Mouse (Mus musculus) hindbrain, embryonic 11.5 days (tissue): ENCODE measurements at regions not wholly inside any gene's neighbourhood (a gene's known extent, or its start where the extent isn't known, plus 50 kb on each side); places are given as distances from the start of the nearest gene placed in this dataset.

Experiments
- ATAC-seq: fragments of 200-750 bp; cut with Nextera tagmentation; 2 replicates; pipeline ENCODE4 v1.8.0; 2017; ENCODE audit warnings: mild to moderate bottlenecking, moderate TSS enrichment, moderate library complexity; ENCODE audit not compliant: low FRiP score
- DNase-seq: peaks from one replicate; pipeline ENCODE4 v3.0.0-alpha.2; 2015; ENCODE audit warnings: low spot score
- H3K27ac ChIP-seq: fragments of 300-500 bp; sonication (generic); 2 replicates; pipeline ENCODE4 v1.5.1; 2014; ENCODE audit warnings: mild to moderate bottlenecking, low read depth, low read length
- H3K27me3 ChIP-seq: fragments of 300-500 bp; sonication (generic); 2 replicates; pipeline ENCODE4 v1.6.1; 2014; ENCODE audit warnings: mild to moderate bottlenecking, low read length, moderate library complexity, mixed read lengths; ENCODE audit not compliant: control insufficient read depth, insufficient read depth
- H3K36me3 ChIP-seq: fragments of 300-500 bp; sonication (generic); 2 replicates; pipeline ENCODE4 v1.6.1; 2014; ENCODE audit warnings: mild to moderate bottlenecking, low read length, moderate library complexity, mixed read lengths; ENCODE audit not compliant: control insufficient read depth, insufficient read depth
- H3K4me1 ChIP-seq: fragments of 300-500 bp; sonication (generic); replicated peaks from 2 replicates; pipeline ENCODE4 v1.6.1; 2014; ENCODE audit warnings: low read length, mixed read lengths; ENCODE audit not compliant: control insufficient read depth, insufficient read depth
- H3K4me2 ChIP-seq: fragments of 300-500 bp; sonication (generic); replicated peaks from 2 replicates; pipeline ENCODE4 v1.6.1; 2014; ENCODE audit warnings: mild to moderate bottlenecking, low read depth, low read length
- H3K4me3 ChIP-seq: fragments of 300-500 bp; sonication (generic); 2 replicates; pipeline ENCODE4 v1.5.1; 2014; ENCODE audit warnings: low read depth, low read length
- H3K9ac ChIP-seq: fragments of 300-500 bp; sonication (generic); 2 replicates; pipeline ENCODE4 v1.6.1; 2014; ENCODE audit warnings: low read depth, low read length
- H3K9me3 ChIP-seq: fragments of 300-500 bp; sonication (generic); 2 replicates; pipeline ENCODE4 v1.6.1; 2016; ENCODE audit warnings: low read length; ENCODE audit not compliant: control insufficient read depth
- WGBS: fragments of 180-500 bp; shearing (Covaris S2); extraction: QIAGEN DNeasy Blood & Tissue Kit; methylation state at CpG from one replicate; pipeline ENCODE4 v1.1.7; 2014; 5-methylcytosine and 5-hydroxymethylcytosine counted together

DNA sequence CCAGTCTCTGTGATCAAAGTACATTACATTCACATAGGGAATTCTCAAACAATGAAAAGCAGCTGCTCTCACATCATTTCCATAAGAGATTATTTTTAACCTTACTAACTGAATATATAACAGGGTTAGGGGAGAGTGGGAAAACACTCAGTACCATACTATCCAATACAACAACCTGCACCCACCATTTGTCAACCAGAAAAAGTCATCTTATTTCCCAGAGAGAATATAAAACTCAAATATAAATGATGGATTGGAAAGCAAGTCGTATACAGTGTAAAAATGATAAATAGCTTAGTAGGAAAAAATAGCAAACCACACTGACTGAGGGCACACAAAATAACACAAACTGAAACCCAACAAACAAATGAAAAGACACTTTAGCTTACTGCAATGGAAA is 169.4 kb upstream of the Adamts3 start:
- no peaks in the 10 kb centered on the region for H3K9me3 ChIP-seq
- H3K4me2 ChIP-seq: no peak overlapping the region
- no peaks in the 10 kb centered on the region for H3K27me3 ChIP-seq
- no peak overlapping the region for H3K9ac ChIP-seq
- DNase-seq (no peak), ATAC-seq (no peak)
- H3K4me3 ChIP-seq: no peak overlapping the region
- 79% methylated on average over 1 of the region's 1 CpGs for WGBS
- H3K36me3 ChIP-seq: no peaks in the 10 kb centered on the region
- H3K27ac ChIP-seq: no peak overlapping the region
- no peaks in the 10 kb centered on the region for H3K4me1 ChIP-seq

DNA sequence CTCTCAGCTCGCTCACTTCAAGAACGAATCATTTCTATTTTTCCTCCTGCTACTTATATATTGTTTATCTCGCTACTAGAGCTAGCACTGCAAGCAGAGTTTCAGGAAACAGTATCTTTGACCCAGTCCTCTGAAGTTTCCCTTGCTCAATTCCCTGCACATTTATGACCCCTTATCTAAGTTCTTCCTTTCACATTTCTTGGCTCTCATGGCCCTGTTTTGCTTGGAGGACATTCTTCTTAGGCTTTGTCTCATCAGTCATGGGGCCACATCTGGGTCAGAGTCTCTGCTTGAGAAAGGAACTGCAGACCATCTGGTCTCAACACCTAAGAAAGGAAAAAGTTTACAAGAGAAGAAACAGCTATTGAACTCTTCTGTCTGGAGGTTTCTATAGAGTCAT is 166.7 kb upstream of the Adamts3 start:
- no peak overlapping the region for H3K27ac ChIP-seq
- no peaks in the 10 kb centered on the region for H3K27me3 ChIP-seq
- H3K9ac ChIP-seq: no peak overlapping the region
- H3K4me3 ChIP-seq: no peak overlapping the region
- 92% methylated on average over 3 of the region's 3 CpGs for WGBS
- no peaks in the 10 kb centered on the region for H3K4me1 ChIP-seq
- no peak for ATAC-seq
- no peak overlapping the region for H3K4me2 ChIP-seq
- no peak for DNase-seq
- no peaks in the 10 kb centered on the region for H3K9me3 ChIP-seq
- no peaks in the 10 kb centered on the region for H3K36me3 ChIP-seq

DNA sequence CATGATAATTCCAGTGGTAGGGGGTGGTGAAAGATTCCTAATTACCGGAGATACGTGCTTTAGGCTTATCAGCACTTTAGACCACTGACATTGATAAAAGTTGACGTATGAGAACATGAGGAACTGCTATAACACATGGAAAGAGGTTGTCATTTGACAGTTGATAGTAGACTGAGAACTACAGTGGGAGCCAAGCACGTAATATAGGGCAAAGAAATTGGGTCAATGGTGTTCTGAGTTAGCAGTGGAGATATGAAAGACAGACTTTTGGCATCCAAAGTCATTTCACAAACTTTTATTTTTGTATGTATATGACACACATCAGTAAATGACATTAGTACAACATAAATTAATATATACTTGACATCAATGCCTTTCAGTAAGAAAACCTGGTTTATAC is 159.6 kb upstream of the Adamts3 start:
- Histone ChIP-seq H3K4me3 (no peak overlapping the region), H3K9ac (no peak overlapping the region), H3K4me1 (no peaks in the 10 kb centered on the region), H3K4me2 (no peak overlapping the region), H3K9me3 (no peaks in the 10 kb centered on the region), H3K27me3 (no peaks in the 10 kb centered on the region), H3K27ac (no peak overlapping the region), H3K36me3 (no peaks in the 10 kb centered on the region)
- DNase-seq (no peak), ATAC-seq (no peak)
- WGBS: 89% methylated on average over 4 of the region's 4 CpGs

- H3K4me1 ChIP-seq: no peaks in the 10 kb centered on the region
- DNase-seq (no peak), ATAC-seq (no peak)
- H3K9me3 ChIP-seq: no peaks in the 10 kb centered on the region
- H3K4me2 ChIP-seq: no peak overlapping the region
- no peaks in the 10 kb centered on the region for H3K27me3 ChIP-seq
- H3K9ac ChIP-seq: no peak overlapping the region
- no peak overlapping the region for H3K27ac ChIP-seq
- no peak overlapping the region for H3K4me3 ChIP-seq
- 45% methylated on average over 5 of the region's 5 CpGs for whole genome bisulfite sequencing
- H3K36me3 ChIP-seq: no peaks in the 10 kb centered on the region
These were observed 150.0 kb upstream of the Adamts3 start for GRCm38 (mm10) chr5:90033103-90033502.

GRCm38 (mm10) chr5:90030737-90031136 is 147.6 kb upstream of the Adamts3 start:
- Histone ChIP-seq H3K9me3 (no peaks in the 10 kb centered on the region), H3K27ac (no peak overlapping the region), H3K36me3 (no peaks in the 10 kb centered on the region), H3K9ac (no peak overlapping the region), H3K4me1 (no peaks in the 10 kb centered on the region), H3K4me3 (no peak overlapping the region), H3K4me2 (no peak overlapping the region), H3K27me3 (no peaks in the 10 kb centered on the region)
- DNase-seq: no peak
- ATAC-seq: no peak
- WGBS: 86% methylated on average over 2 of the region's 2 CpGs

- no peak overlapping the region for H3K27ac ChIP-seq
- H3K9ac ChIP-seq: no peak overlapping the region
- no peaks in the 10 kb centered on the region for H3K27me3 ChIP-seq
- H3K4me2 ChIP-seq: no peak overlapping the region
- no peak for ATAC-seq
- H3K4me3 ChIP-seq: no peak overlapping the region
- H3K9me3 ChIP-seq: no peaks in the 10 kb centered on the region
- H3K4me1 ChIP-seq: no peaks in the 10 kb centered on the region
- DNase-seq: no peak
- no peaks in the 10 kb centered on the region for H3K36me3 ChIP-seq
- 51% methylated on average over 6 of the region's 6 CpGs for WGBS
These were observed 146.6 kb upstream of the Adamts3 start for GRCm38 (mm10) chr5:90029751-90030150.

DNA sequence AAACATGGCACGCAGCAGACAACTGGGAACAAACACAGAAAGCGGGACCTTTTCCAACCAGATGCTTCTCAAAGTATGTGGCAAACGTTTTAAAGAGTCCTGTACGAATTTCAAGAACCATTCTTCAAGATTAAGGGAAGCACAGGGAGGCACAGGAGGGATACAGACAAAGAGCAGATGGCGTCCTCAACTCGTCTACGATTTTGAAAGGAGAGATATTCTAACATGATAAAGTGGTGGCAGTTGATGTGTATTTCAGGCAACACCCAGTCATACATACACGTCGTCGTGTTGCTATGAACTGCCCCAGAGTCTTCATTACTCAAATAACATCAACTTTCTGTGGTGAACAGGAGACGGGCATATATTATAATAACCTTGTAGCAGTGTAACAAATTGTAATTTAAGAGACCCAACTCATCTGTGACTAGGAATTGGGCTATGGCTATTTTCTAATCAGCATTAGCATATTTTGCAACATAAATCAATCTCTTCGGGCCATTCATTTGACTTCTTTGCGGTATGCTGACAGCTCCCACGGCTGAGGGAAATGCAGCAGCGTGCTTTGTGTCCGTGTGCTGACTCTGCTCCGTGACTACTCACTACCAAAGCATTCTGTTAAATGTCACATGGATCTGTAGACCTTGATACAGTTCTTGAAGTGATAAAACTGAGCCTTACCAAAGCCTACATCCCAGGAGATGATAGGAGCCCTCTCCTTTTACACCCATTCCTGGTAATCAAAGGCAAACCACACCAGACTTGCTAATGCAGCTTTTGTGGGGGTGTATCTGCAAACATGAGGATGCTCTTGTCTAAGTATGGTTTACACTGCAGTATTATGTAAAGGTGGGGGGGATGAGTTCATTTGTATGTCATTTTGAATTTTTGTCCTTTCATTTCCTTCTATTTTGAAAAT is 144.0 kb upstream of the Adamts3 start:
- 67% methylated on average over 17 of the region's 17 CpGs for WGBS
- Histone ChIP-seq H3K27me3 (no peaks in the 10 kb centered on the region), H3K4me1 (no peaks in the 10 kb centered on the region), H3K4me2 (no peak overlapping the region), H3K27ac (no peak overlapping the region), H3K9ac (no peak overlapping the region), H3K9me3 (no peaks in the 10 kb centered on the region), H3K36me3 (no peaks in the 10 kb centered on the region), H3K4me3 (no peak overlapping the region)
- DNase-seq: no peak
- no peak for ATAC-seq

DNA sequence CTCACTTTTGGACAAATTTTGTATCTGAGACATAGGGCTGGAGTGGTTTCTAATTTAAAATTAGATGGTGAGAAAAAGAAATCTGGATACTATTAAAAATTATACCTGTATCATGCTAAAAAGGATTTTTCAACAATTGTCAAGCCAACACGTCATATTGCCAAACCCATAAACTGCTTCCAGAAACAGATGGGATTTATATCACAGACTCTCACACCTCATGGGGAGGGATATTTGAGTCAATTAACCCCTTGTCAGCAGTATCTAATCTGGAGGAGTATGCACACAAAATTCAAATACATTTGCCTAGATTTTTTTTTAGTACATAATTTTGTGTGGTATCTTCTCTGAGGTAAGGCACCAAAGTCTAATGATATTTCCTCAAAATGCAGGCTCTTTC is 138.3 kb upstream of the Adamts3 start:
- no peaks in the 10 kb centered on the region for H3K27me3 ChIP-seq
- no peaks in the 10 kb centered on the region for H3K4me1 ChIP-seq
- no peak overlapping the region for H3K4me3 ChIP-seq
- 91% methylated on average over 1 of the region's 1 CpGs for WGBS
- no peak overlapping the region for H3K4me2 ChIP-seq
- no peak overlapping the region for H3K9ac ChIP-seq
- H3K9me3 ChIP-seq: no peaks in the 10 kb centered on the region
- DNase-seq (no peak), ATAC-seq (no peak)
- H3K36me3 ChIP-seq: no peaks in the 10 kb centered on the region
- H3K27ac ChIP-seq: no peak overlapping the region

DNA sequence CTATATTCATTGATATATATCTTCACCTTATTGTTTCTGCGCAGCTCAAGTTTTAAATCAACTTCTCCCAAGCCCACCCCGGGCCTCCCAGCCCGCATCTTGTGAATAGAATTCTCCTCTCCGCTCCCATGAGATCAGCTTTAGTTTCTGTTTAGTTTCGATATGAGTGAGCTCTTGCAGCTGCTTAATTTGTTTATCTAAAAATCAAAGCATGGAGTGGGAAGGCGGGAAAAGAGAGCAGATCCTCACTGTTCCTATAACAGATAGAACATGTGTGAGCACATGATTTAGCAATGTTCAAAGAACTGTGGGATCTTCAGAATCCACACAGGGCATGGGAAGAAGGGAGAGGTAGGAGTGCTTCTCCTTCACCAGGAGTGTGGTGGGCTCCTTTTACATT is 117.6 kb upstream of the Adamts3 start:
- ATAC-seq (no peak), DNase-seq (no peak)
- no peak overlapping the region for H3K9ac ChIP-seq
- 89% methylated on average over 6 of the region's 6 CpGs for WGBS
- H3K27ac ChIP-seq: no peak overlapping the region
- H3K4me2 ChIP-seq: no peak overlapping the region
- H3K4me3 ChIP-seq: no peak overlapping the region
- H3K9me3 ChIP-seq: no peaks in the 10 kb centered on the region
- H3K4me1 ChIP-seq: no peaks in the 10 kb centered on the region
- no peaks in the 10 kb centered on the region for H3K36me3 ChIP-seq
- no peaks in the 10 kb centered on the region for H3K27me3 ChIP-seq
